Mouse (Mus musculus) hindbrain, embryonic 10.5 days (tissue): ENCODE data around the gene Polr2h. TPM values are rescaled to one million over a fixed set of nuclear protein-coding genes. Genes with fewer than 3 reads are reported as not detected.

Experiments
- DNase-seq: peaks from one replicate; pipeline ENCODE4 v3.0.0-alpha.2; 2017; ENCODE audit warnings: low spot score
- H3K27ac ChIP-seq: fragments of 300-500 bp; sonication (generic); 2 replicates; pipeline ENCODE4 v1.5.1; 2016; ENCODE audit warnings: mild to moderate bottlenecking, moderate library complexity
- H3K27me3 ChIP-seq: fragments of 300-500 bp; sonication (generic); 2 replicates; pipeline ENCODE4 v1.6.1; 2016; ENCODE audit warnings: mild to moderate bottlenecking; ENCODE audit not compliant: poor library complexity, insufficient read depth, severe bottlenecking
- H3K36me3 ChIP-seq: fragments of 300-500 bp; sonication (generic); 2 replicates; pipeline ENCODE4 v1.6.1; 2016; ENCODE audit warnings: mild to moderate bottlenecking, moderate library complexity
- H3K4me1 ChIP-seq: fragments of 300-500 bp; sonication (generic); replicated peaks from 2 replicates; pipeline ENCODE4 v1.6.1; 2016; ENCODE audit warnings: mild to moderate bottlenecking
- H3K4me3 ChIP-seq: fragments of 300-500 bp; sonication (generic); 2 replicates; pipeline ENCODE4 v1.5.1; 2016; ENCODE audit warnings: mild to moderate bottlenecking, moderate library complexity
- H3K9me3 ChIP-seq: fragments of 300-500 bp; sonication (generic); 2 replicates; pipeline ENCODE4 v1.6.1; 2016; ENCODE audit warnings: mild to moderate bottlenecking, moderate library complexity
- WGBS: fragments of 180-500 bp; shearing (Covaris S2); methylation state at CpG from one replicate; pipeline ENCODE4 v1.1.7; 2016; 5-methylcytosine and 5-hydroxymethylcytosine counted together
- polyA plus RNA-seq: library from polyadenylated mRNA; unstranded; fragments of >200 nt; fragmentation: Nextera tagmentation; extraction: Ambion mirVana; gene quantifications from 2 replicates; pipeline ENCODE4 v1.2.1, GENCODE M21; 2016

The Polr2h gene
- polyA plus RNA-seq, 1 experiment from 2014 or later, result 114 TPM

DNA sequence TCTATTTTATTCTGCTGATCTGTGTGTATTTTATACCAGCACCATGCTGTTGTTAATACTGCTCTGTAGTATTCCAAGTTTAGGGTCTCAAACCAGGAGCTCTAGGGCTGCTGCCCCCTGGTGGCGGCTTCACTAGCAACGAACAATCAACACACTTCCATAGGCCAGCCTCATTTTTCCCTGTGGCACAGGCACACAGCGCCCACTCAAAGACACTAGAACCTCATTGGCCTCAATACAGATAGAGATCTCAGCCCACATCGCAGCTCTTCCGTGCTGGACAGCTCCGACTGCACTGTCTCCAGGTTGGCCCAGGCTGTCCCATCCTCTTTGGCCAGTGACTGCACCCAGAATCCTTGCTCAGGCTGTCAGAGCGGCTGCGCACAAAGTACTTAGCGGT is 47.8 kb downstream of the Polr2h start:
- no peaks in the 10 kb centered on the region for H3K4me1 ChIP-seq
- WGBS, result 48% methylated on average over 9 of the region's 9 CpGs
- no peak overlapping the region for H3K27ac ChIP-seq
- no peaks in the 10 kb centered on the region for H3K9me3 ChIP-seq
- peak; percentile 56 for DNase-seq
- H3K4me3 ChIP-seq, result no peak overlapping the region
- no peaks in the 10 kb centered on the region for H3K27me3 ChIP-seq
- no peaks in the 10 kb centered on the region for H3K36me3 ChIP-seq

Other genes with a start within 250 kb of the Polr2h start
- gene Eif2b5, start 218.8 kb upstream of the Polr2h start, polyA plus RNA-seq, result 150 and 153 TPM in 2 replicates
- 32.6 and 51.1 TPM in 2 replicates for gene Dvl3, start 200.7 kb upstream of the Polr2h start, polyA plus RNA-seq
- 705 and 825 TPM in 2 replicates for gene Ap2m1, start 182.2 kb upstream of the Polr2h start, polyA plus RNA-seq
- gene Abcf3, start 169.1 kb upstream of the Polr2h start, polyA plus RNA-seq, result 59.4 and 65.2 TPM in 2 replicates
- 2.9 and 4.0 TPM in 2 replicates for gene Vwa5b2, start 128.2 kb upstream of the Polr2h start, polyA plus RNA-seq
- 33.4 and 38.8 TPM in 2 replicates for gene Eef1akmt4, start 106.1 kb upstream of the Polr2h start, polyA plus RNA-seq
- 0.18 TPM in 1 of 2 replicates, not detected in the other for gene Gm49333, start 106.1 kb upstream of the Polr2h start, polyA plus RNA-seq
- 59.2 and 61.3 TPM in 2 replicates for gene Alg3, start 105.9 kb upstream of the Polr2h start, polyA plus RNA-seq
- 2.6 and 4.2 TPM in 2 replicates for gene Camk2n2, start 96.4 kb upstream of the Polr2h start, polyA plus RNA-seq
- 4.2 TPM in 2 replicates for gene Ece2, start 87.8 kb upstream of the Polr2h start, polyA plus RNA-seq
- gene Psmd2, start 66.0 kb upstream of the Polr2h start, polyA plus RNA-seq, result 466 and 503 TPM in 2 replicates
- 181 and 224 TPM in 2 replicates for gene Eif4g1, start 49.4 kb upstream of the Polr2h start, polyA plus RNA-seq
- gene Fam131a, start 24.4 kb upstream of the Polr2h start, polyA plus RNA-seq, result 6.7 and 9.4 TPM in 2 replicates
- gene Clcn2, start 81 bp downstream of the Polr2h start, polyA plus RNA-seq, result 15.5 and 22.1 TPM in 2 replicates
- gene Chrd, start 15.5 kb downstream of the Polr2h start, polyA plus RNA-seq, result 1.6 and 3.6 TPM in 2 replicates
- gene Thpo, start 16.8 kb downstream of the Polr2h start, polyA plus RNA-seq, result 0.30 and 0.77 TPM in 2 replicates